Mouse (Mus musculus): ENCODE measurements around the gene Gm40193. TPM values are rescaled to one million over a fixed set of nuclear protein-coding genes. Genes with fewer than 3 reads are reported as not detected.
"Not testable (repeated sequence)": the region's sequence is repeated elsewhere in the genome, so short reads cannot be mapped to it uniquely, and the experiment has no call there.

Gm40193 gene
- polyA plus RNA-seq, 1 experiment from 2014 or later = not detected

GRCm38 (mm10) chr11:70539877-70540587 lies 7.3 kb upstream of the Gm40193 start, which contains the start of gene Pld2:
Pld2 (plus strand) TSS chr11:70540064.
- Histone ChIP-seq H3K4me3 (peak within 1 kb of the TSS; percentile 53), H3K4me1 (peaks cover 8% of the 10 kb centered on the region; the same call in 1 of the 2 replicates), H3K27ac (replicated peaks) (no peak within 1 kb of the TSS), H3K27me3 (no peaks in the 10 kb centered on the region; the same call in 1 of the 2 replicates), H3K4me2 (replicated peaks) (peak within 1 kb of the TSS; percentile 71), H3K9me3 (no peaks in the 10 kb centered on the region), H3K9ac (replicated peaks) (peak within 1 kb of the TSS; percentile 51), H3K36me3 (no peaks in the 10 kb centered on the region)
- 0% methylated on average over 46 of the region's 65 CpGs for WGBS
- peak; percentile 70 for ATAC-seq (replicated peaks)

DNA sequence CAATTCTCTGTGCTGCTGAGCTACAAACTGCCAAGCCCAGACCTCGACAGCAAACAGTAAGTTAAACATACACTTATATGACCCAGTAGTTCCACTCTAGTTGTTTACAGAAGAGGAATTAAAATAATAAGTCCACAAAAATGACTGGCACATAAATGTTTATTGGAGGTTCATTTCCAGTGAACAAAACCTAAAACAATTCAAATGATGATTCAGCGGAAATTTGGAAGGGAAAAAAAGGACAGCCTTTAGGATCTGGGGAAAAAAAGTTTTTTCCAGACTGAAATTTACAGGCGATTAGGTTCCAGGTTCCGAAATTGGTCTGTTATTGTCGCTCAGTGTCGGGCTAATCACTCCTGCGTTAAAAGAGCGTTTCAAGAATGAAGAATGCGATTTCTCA lies 6.7 kb upstream of the Gm40193 start:
- Histone ChIP-seq H3K4me2 (replicated peaks) (peak overlapping the region; percentile 71), H3K4me1 (peaks cover 8% of the 10 kb centered on the region; the same call in 1 of the 2 replicates), H3K4me3 (peak overlapping the region; percentile 53), H3K27me3 (no peaks in the 10 kb centered on the region; the same call in 1 of the 2 replicates), H3K36me3 (no peaks in the 10 kb centered on the region), H3K9me3 (no peaks in the 10 kb centered on the region), H3K9ac (replicated peaks) (peak overlapping the region; percentile 51), H3K27ac (replicated peaks) (no peak overlapping the region)
- 10% methylated on average over 9 of the region's 9 CpGs for WGBS
- no peak for ATAC-seq (replicated peaks)

DNA sequence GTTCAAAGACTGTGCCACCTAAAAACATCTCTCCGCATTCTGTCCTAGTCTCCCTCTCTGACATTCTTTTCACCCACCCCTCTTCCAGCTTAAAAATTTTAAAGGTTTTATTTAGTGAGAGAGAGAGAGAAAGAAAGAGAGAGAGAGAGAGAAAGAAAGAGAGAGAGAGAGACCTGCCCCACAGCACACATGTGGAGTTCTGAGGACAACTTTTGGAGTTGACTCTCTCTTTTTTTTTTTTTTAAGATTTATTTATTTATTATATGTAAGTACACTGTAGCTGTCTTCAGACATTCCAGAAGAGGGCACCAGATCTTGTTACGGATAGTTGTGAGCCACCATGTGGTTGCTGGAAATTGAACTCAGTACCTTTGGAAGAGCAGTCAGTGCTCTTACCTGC lies 1.7 kb downstream of the Gm40193 start:
- H3K4me3 ChIP-seq; H3K9ac ChIP-seq (replicated peaks); H3K4me2 ChIP-seq (replicated peaks); H3K27ac ChIP-seq (replicated peaks); ATAC-seq (replicated peaks); H3K9me3 ChIP-seq; H3K27me3 ChIP-seq: not testable (repeated sequence)
- peaks cover 29% of the 10 kb centered on the region for H3K36me3 ChIP-seq
- H3K4me1 ChIP-seq = peaks cover 11% of the 10 kb centered on the region
- WGBS = 85% methylated on average over 2 of the region's 2 CpGs

GRCm38 (mm10) chr11:70528610-70529009 lies 4.1 kb downstream of the Gm40193 start:
- Histone ChIP-seq H3K9ac (replicated peaks) (no peak overlapping the region), H3K4me2 (replicated peaks) (no peak overlapping the region), H3K36me3 (peaks cover 29% of the 10 kb centered on the region), H3K9me3 (no peaks in the 10 kb centered on the region), H3K4me1 (peaks cover 18% of the 10 kb centered on the region), H3K27ac (replicated peaks) (no peak overlapping the region), H3K27me3 (no peaks in the 10 kb centered on the region), H3K4me3 (no peak overlapping the region)
- no peak for ATAC-seq (replicated peaks)
- 91% methylated on average over 7 of the region's 7 CpGs for WGBS

DNA sequence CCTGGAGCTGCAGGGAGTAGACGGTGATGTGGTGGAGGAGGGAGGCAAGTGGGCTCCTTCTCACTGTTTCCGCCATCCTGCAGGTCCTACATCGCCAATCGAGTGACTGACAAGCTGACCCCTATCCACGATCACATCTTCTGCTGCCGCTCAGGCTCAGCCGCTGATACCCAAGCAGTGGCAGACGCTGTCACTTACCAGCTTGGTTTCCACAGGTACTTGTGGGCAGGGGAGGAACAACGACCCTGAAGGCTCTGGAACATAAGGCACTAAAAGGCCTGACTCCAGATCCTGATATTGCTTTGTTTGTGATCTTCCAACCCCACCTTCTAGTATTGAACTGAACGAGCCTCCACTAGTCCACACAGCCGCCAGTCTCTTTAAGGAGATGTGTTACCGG lies 6.5 kb downstream of the Gm40193 start:
- Histone ChIP-seq H3K9ac (replicated peaks) (peak overlapping the region; percentile 61), H3K4me1 (peaks cover 18% of the 10 kb centered on the region), H3K27me3 (no peaks in the 10 kb centered on the region), H3K4me2 (replicated peaks) (peak overlapping the region; percentile 73), H3K4me3 (peak overlapping the region; percentile 69), H3K36me3 (peaks cover 29% of the 10 kb centered on the region), H3K27ac (replicated peaks) (no peak overlapping the region), H3K9me3 (no peaks in the 10 kb centered on the region)
- WGBS = 87% methylated on average over 12 of the region's 12 CpGs
- ATAC-seq (replicated peaks) = no peak

- H3K4me3 ChIP-seq = peak overlapping the region; percentile 69
- H3K27ac ChIP-seq (replicated peaks) = 0 out of 2 replicates have a peak overlapping the region, but pooled peaks have one; percentile 47
Observed at GRCm38 (mm10) chr11:70525726-70526125, 7.0 kb downstream of the Gm40193 start.

DNA sequence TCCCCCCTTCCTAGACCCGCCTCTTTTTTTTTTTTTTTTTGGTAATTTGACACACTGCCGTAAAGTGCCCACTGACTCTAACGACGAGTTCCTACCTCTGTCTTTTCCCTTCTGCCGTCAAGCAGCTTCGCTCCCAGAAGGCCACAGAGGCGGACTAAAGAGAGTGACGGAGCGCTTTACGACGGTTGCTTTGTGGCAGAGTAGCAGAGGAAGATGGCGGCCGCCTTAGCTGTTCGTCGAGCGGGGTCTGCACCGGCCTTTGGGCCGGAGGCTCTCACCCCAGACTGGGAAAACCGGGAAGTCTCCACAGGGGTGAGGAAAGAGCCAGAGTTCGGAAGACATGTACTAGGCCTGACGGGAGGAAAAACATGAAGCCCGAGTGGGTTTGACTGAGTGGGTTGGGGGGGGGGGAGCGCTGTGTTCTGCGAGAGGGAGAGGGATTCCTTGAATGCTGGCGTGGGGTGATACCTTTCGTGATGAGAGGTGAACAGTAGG lies 7.5 kb downstream of the Gm40193 start, which contains the start of gene Psmb6:
Gene Psmb6 (plus strand): TSS at position 184 of the 495 bp plus-strand sequence.
- no peaks in the 10 kb centered on the region for H3K9me3 ChIP-seq
- H3K4me2 ChIP-seq (replicated peaks) = peak within 1 kb of the TSS; percentile 73
- H3K27me3 ChIP-seq = no peaks in the 10 kb centered on the region
- peak within 1 kb of the TSS; percentile 61 for H3K9ac ChIP-seq (replicated peaks)
- peaks cover 29% of the 10 kb centered on the region for H3K36me3 ChIP-seq
- under 1% methylated on average over 25 of the region's 26 CpGs for WGBS
- H3K4me3 ChIP-seq = peak within 1 kb of the TSS; percentile 69
- peaks cover 19% of the 10 kb centered on the region for H3K4me1 ChIP-seq
- peak within 1 kb of the TSS; percentile 47; the same call in 1 of the 2 replicates for H3K27ac ChIP-seq (replicated peaks)
- ATAC-seq (replicated peaks) = peak; percentile 97

More at GRCm38 (mm10) chr11:70525726-70526125, 7.0 kb downstream of the Gm40193 start:
- no peaks in the 10 kb centered on the region for H3K9me3 ChIP-seq
- 2% methylated on average over 12 of the region's 12 CpGs for WGBS
- ATAC-seq (replicated peaks) = peak; percentile 30; the same call in 1 of the 2 replicates
- peak overlapping the region; percentile 61 for H3K9ac ChIP-seq (replicated peaks)
- H3K27me3 ChIP-seq = no peaks in the 10 kb centered on the region
- H3K4me2 ChIP-seq (replicated peaks) = peak overlapping the region; percentile 73
- H3K36me3 ChIP-seq = peaks cover 29% of the 10 kb centered on the region
- peaks cover 18% of the 10 kb centered on the region for H3K4me1 ChIP-seq

DNA sequence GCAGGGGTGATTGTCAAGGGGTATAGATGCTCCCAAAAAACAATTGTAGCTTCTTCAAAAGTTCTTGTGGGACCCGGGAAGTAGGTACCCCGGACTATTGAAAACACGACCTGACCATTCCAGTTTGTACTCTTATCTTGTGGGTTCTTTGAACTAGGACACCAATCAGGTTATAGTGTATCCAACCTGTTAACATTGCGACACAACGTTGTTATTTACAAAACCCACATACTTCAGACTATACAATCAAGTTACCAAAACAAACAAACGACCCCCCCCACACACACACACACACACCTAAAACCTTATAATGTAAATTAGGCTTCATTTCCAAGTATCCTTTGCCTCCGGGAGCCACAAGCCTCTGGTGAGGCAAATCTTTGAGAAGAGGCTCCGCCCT lies 8.0 kb downstream of the Gm40193 start:
- no peak; the same call in none of the 2 replicates for ATAC-seq (replicated peaks)
- H3K36me3 ChIP-seq = peaks cover 28% of the 10 kb centered on the region
- WGBS = 7% methylated on average over 8 of the region's 8 CpGs

DNA sequence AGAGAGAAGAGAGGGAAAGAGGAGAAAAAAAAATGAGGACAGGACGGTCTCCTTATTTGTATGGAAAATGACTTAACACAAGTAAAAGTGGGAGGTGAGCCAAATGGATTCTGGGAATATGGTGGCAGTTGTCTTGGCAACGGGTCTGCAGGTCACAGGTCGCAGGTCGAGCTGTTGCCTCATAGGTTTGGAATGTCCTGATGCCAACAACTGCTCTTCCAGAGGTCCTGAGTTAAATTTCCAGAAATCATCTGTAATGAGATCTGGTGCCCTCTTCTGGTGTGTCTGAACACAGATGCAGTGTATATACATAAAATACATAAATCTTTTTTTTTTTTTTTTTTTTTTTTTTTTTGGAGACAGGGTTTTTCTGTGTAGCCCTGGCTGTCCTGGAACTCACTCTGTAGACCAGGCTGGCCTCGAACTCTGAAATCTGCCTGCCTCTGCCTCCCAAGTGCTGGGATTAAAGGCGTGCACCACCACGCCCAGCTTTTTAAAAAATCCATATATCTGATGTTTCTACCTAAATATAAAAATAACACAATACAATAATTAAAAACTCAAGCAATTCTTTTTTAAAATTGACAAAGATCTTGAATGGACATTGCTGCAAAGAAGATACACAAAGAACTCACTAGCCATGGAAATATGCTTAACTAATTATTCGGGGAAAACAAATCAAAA lies 9.3 kb downstream of the Gm40193 start:
- WGBS = 88% methylated on average over 8 of the region's 8 CpGs
- not testable (repeated sequence) for H3K9ac ChIP-seq (replicated peaks); ATAC-seq (replicated peaks); H3K4me3 ChIP-seq; H3K27me3 ChIP-seq; H3K4me2 ChIP-seq (replicated peaks); H3K9me3 ChIP-seq; H3K27ac ChIP-seq (replicated peaks)
- H3K36me3 ChIP-seq = peaks cover 20% of the 10 kb centered on the region
- peaks cover 23% of the 10 kb centered on the region for H3K4me1 ChIP-seq

More for the DNA sequence above, 8.0 kb downstream of the Gm40193 start:
- H3K4me1 ChIP-seq = peaks cover 23% of the 10 kb centered on the region
- peak overlapping the region; percentile 69 for H3K4me3 ChIP-seq
- no peaks in the 10 kb centered on the region for H3K9me3 ChIP-seq
- H3K4me2 ChIP-seq (replicated peaks) = peak overlapping the region; percentile 43
- H3K27ac ChIP-seq (replicated peaks) = no peak overlapping the region
- peaks cover under 1% of the 10 kb centered on the region; the same call in 1 of the 2 replicates for H3K27me3 ChIP-seq
- H3K9ac ChIP-seq (replicated peaks) = 0 out of 2 replicates have a peak overlapping the region, but pooled peaks have one; percentile 13

DNA sequence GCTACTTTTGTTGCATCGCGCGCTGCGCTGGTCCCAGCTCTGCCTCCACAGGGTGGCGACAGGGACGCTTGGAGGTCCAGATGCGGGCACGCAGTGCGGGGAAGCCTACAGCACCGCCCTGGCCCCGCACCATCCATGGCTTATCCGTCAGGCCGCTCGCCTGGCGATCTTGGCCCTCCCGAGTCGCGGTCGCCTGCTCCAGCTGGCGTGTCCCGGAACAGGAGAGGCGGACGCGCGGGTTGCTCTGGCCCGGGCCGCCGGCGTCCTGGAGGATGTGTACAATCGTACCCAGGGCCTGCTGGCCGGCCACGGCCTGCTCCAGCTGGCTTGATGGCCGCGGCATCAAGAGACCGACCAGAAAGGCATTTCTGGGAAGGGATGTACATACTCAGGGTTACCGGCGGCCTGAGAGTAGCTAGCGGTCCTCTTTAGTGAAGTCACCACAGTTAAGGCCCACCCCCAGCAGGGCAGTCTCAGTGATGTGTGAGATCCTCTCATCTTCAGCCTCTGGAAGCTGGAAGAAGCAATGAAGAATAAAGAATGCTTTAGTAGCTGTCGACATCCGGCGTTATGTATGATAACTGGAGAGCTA lies 12.5 kb downstream of the Gm40193 start:
- peak overlapping the region; percentile 40 for H3K9ac ChIP-seq (replicated peaks)
- 13% methylated on average over 41 of the region's 41 CpGs for WGBS
- H3K27ac ChIP-seq (replicated peaks) = no peak overlapping the region
- ATAC-seq (replicated peaks) = no peak
- H3K36me3 ChIP-seq = no peaks in the 10 kb centered on the region
- peak overlapping the region; percentile 38 for H3K4me2 ChIP-seq (replicated peaks)
- peaks cover 7% of the 10 kb centered on the region for H3K4me1 ChIP-seq
- H3K27me3 ChIP-seq = peaks cover 4% of the 10 kb centered on the region; the same call in 1 of the 2 replicates
- H3K9me3 ChIP-seq = no peaks in the 10 kb centered on the region
- peak overlapping the region; percentile 22 for H3K4me3 ChIP-seq

DNA sequence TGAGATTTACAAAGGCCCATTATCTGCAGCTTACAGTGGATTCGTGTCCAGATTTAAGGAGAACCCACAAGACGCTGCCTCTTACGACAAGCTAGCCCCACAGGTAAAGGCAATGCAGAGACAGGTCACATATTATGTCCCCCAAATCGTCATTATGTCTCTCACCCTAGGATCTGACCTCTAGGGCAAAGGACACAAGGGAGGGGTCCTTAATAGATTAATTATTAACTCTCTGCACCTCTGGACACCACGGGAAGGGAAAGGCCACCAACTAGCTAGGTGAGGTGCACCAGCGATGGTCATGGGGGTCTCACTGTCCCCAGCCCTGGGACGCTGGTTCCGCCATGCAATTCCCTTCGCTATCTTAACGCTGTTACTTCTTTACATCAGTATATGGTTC lies 13.8 kb downstream of the Gm40193 start, which contains the start of gene Gltpd2:
Gene Gltpd2 (plus strand): TSS at position 274 of the 400 bp plus-strand sequence.
- WGBS = 88% methylated on average over 10 of the region's 10 CpGs

More for the DNA sequence above, 13.8 kb downstream of the Gm40193 start, which contains the start of gene Gltpd2:
- Histone ChIP-seq H3K27ac (replicated peaks) (no peak within 1 kb of the TSS), H3K9ac (replicated peaks) (peak within 1 kb of the TSS; percentile 40; the same call in 1 of the 2 replicates), H3K27me3 (peaks cover 4% of the 10 kb centered on the region; the same call in 1 of the 2 replicates), H3K4me3 (peak within 1 kb of the TSS; percentile 22), H3K36me3 (no peaks in the 10 kb centered on the region), H3K9me3 (no peaks in the 10 kb centered on the region), H3K4me2 (replicated peaks) (peak within 1 kb of the TSS; percentile 38), H3K4me1 (peaks cover 4% of the 10 kb centered on the region; the same call in 1 of the 2 replicates)
- no peak for ATAC-seq (replicated peaks)

Data from forebrain, embryonic 15.5 days (tissue).